Mouse (Mus musculus): ENCODE results near the gene Gm7030. TPM values are rescaled to one million over a fixed set of nuclear protein-coding genes. Genes with fewer than 3 reads are reported as not detected.

Gm7030 gene
- polyA plus RNA-seq, 1 experiment from 2014 or later: not detected

Other genes starting within 250 kb of the Gm7030 start
- 22.4 and 37.5 TPM in 2 replicates for gene Dhx16, start 249.6 kb downstream of the Gm7030 start, polyA plus RNA-seq (2014; fragmentation: Nextera tagmentation; extraction: Ambion mirVana)
- gene 2310061I04Rik, start 232.0 kb downstream of the Gm7030 start, polyA plus RNA-seq (2014; fragmentation: Nextera tagmentation; extraction: Ambion mirVana): 57.9 and 74.2 TPM in 2 replicates
- gene Atat1, start 219.3 kb downstream of the Gm7030 start, polyA plus RNA-seq (2014; fragmentation: Nextera tagmentation; extraction: Ambion mirVana): 448 and 481 TPM in 2 replicates
- 65.3 and 66.2 TPM in 2 replicates for gene Mrps18b, start 213.0 kb downstream of the Gm7030 start, polyA plus RNA-seq (2014; fragmentation: Nextera tagmentation; extraction: Ambion mirVana)
- 31.9 and 39.0 TPM in 2 replicates for gene Ppp1r10, start 213.0 kb downstream of the Gm7030 start, polyA plus RNA-seq (2014; fragmentation: Nextera tagmentation; extraction: Ambion mirVana)
- gene Abcf1, start 159.7 kb downstream of the Gm7030 start, polyA plus RNA-seq (2014; fragmentation: Nextera tagmentation; extraction: Ambion mirVana): 71.1 and 81.1 TPM in 2 replicates
- gene Gnl1, start 149.6 kb downstream of the Gm7030 start, polyA plus RNA-seq (2014; fragmentation: Nextera tagmentation; extraction: Ambion mirVana): 45.9 and 50.3 TPM in 2 replicates
- gene Prr3, start 149.2 kb downstream of the Gm7030 start, polyA plus RNA-seq (2014; fragmentation: Nextera tagmentation; extraction: Ambion mirVana): 65.3 and 78.2 TPM in 2 replicates
- gene H2-T24, start 108.9 kb downstream of the Gm7030 start, polyA plus RNA-seq (2014; fragmentation: Nextera tagmentation; extraction: Ambion mirVana): 11.0 and 12.7 TPM in 2 replicates
- gene H2-T23, start 96.6 kb downstream of the Gm7030 start, polyA plus RNA-seq (2014; fragmentation: Nextera tagmentation; extraction: Ambion mirVana): 2.6 and 3.8 TPM in 2 replicates
- 5.9 and 8.9 TPM in 2 replicates for gene H2-T22, start 86.7 kb downstream of the Gm7030 start, polyA plus RNA-seq (2014; fragmentation: Nextera tagmentation; extraction: Ambion mirVana)
- gene Gm6034, start 86.5 kb downstream of the Gm7030 start, polyA plus RNA-seq (2014; fragmentation: Nextera tagmentation; extraction: Ambion mirVana): not detected in 2 replicates
- gene Gm11127, start 71.1 kb downstream of the Gm7030 start, polyA plus RNA-seq (2014; fragmentation: Nextera tagmentation; extraction: Ambion mirVana): not detected in 2 replicates
- gene Gm19684, start 7.7 kb downstream of the Gm7030 start, polyA plus RNA-seq (2014; fragmentation: Nextera tagmentation; extraction: Ambion mirVana): not detected in 2 replicates
- not detected in 2 replicates for gene Gm8909, start 39.1 kb upstream of the Gm7030 start, polyA plus RNA-seq (2014; fragmentation: Nextera tagmentation; extraction: Ambion mirVana)
- gene H2-T3, start 60.9 kb upstream of the Gm7030 start, polyA plus RNA-seq (2014; fragmentation: Nextera tagmentation; extraction: Ambion mirVana): not detected in 2 replicates
- gene Rpp21, start 128.6 kb upstream of the Gm7030 start, polyA plus RNA-seq (2014; fragmentation: Nextera tagmentation; extraction: Ambion mirVana): 132 and 170 TPM in 2 replicates
- 22.3 and 26.9 TPM in 2 replicates for gene Trim39, start 142.8 kb upstream of the Gm7030 start, polyA plus RNA-seq (2014; fragmentation: Nextera tagmentation; extraction: Ambion mirVana)
- gene H2-M10.2, start 157.1 kb upstream of the Gm7030 start, polyA plus RNA-seq (2014; fragmentation: Nextera tagmentation; extraction: Ambion mirVana): 0.24 TPM in 2 replicates
- not detected in 2 replicates for gene H2-M10.1, start 196.7 kb upstream of the Gm7030 start, polyA plus RNA-seq (2014; fragmentation: Nextera tagmentation; extraction: Ambion mirVana)
- not detected in 2 replicates for gene H2-M10.3, start 239.0 kb upstream of the Gm7030 start, polyA plus RNA-seq (2014; fragmentation: Nextera tagmentation; extraction: Ambion mirVana)

All from neural tube, embryonic 14.5 days (tissue).